Mouse (Mus musculus): ENCODE results near the gene Zcchc7.
"Not testable (repeated sequence)": the region's sequence is repeated elsewhere in the genome, so short reads cannot be mapped to it uniquely, and the experiment has no call there.

The Zcchc7 gene

DNA sequence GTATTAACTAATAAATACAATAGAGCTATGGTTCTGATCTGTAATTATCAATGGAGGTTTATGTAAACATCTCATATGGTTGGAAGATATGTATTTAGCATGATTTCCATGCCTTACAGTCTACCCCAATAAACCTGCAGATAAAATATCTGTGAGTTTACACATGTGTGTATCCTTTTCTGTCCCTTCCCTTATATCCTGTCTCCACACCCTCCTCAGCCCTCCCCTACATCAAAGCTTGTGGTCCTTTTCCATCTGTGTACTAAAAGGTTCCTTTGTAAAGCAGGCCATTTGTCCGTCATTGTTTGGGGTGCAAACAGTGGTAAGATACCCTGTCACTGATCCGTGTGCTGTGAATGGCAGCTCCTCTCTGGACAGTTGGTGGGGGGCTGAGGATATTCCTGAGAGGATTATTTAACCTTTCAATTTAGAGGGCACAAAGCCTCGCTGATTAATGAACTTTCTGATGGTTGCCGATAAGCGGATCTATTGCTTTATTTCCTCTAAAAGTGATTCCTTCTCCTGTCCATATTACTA lies 161.7 kb downstream of the Zcchc7 start:
- DNase-seq (ENCODE audit: low spot score): no peak

DNA sequence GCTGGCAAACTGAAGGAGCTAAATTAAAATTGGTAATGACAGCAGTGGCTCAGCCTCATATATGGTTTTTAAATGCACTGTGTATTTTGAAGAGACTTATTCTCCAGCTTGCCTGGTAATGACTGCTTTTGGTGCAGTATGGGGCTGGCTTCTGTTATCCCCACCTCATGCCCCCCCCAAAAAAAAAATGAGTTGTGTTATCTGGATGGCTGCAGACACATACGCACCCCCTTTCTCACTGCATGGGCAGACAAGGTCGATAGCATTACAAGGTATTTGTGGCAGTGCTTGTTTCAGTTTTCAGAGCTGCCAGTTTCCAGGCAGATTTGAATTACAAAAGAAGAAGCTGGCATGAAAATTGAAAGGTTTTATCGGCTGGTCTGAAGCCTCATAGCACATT lies 162.2 kb downstream of the Zcchc7 start:
- no peak for DNase-seq (ENCODE audit: low spot score)

DNA sequence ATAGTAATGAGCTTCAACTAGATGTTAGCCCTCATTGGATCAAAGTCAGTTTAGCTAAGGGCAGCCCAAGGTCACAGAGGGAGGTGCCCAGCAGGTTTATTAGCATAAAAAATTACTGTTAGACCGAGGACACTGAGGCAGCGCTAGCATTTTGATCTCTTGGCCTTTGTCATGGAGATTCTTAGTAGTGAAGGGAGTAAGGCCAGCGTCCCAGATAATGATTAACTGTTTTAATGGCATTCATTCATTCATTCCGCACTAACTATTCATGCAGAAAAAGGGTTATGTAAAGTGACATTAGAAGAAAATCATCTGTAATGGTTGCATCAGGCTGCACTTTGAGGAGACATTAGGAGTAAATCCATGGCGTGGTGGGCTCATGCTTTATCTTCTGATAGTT lies 165.2 kb downstream of the Zcchc7 start:
- no peak for DNase-seq (ENCODE audit: low spot score)

DNA sequence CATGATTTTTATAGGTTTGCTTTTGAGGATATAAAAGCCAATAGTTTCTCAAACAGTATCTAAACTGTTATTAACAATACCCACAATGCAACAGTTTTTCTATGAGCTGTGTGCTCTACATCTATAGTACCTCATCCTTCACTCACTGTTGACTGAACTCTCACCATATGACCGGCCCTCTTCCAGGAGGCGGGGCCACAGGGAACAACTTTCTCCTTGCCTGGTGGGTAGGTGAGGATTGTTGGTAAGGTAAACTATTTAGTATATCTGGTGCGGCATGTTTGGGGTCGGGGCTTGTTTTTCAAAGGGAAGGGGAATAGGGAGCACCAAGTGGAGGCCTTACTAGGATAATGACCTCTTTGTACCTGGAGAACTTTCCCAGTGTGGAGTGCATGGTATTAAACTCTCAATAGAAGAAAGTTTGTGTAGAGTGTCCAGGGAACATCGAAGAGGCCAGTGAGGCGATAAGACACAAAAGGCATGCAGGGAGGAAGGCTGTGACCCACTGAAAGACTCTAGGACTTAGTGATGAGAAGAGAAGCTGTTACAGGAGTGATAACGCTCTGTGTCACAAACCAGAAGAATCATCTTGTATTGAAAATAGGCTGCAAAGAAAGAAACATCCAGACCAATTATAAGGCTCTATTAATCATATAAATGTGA lies 166.9 kb downstream of the Zcchc7 start:
- no peak for DNase-seq (ENCODE audit: low spot score)

DNA sequence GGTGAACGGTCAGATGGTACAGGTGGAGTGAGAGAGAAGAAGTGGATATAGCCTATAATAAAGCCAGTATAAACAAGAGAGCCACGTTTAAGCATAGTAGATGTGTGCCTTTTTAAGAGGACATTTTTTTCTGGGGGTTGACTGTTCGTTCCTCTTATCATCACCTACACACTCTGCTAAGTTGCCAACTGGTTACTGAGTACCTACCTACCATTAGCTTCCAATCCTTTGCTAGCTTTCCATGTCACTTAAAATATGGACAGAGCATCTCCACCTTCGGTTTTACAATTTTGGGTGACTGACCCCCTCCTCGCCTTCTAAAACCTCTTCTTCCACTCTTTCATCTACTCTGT lies 167.4 kb downstream of the Zcchc7 start:
- DNase-seq (ENCODE audit: low spot score): no peak

DNA sequence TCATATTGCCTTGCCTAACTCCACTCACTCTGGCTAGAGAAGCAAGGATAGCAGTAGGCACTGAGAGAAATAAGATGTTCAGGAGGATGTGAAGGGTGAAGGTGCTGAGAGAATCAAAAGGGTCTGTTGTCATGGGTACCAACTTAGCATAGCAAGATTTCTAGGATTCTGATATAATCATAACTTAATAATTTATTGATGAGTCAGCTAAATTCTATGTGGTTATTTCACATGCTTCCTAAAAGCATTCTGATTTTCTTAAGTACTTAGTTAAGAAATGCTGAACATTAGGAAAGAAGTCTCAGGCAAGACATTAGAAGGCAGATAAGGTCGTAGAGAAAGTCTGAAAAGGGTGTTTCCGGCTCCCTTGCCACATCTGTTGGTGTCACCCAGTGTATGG lies 172.3 kb downstream of the Zcchc7 start:
- no peak for DNase-seq (ENCODE audit: low spot score)

DNA sequence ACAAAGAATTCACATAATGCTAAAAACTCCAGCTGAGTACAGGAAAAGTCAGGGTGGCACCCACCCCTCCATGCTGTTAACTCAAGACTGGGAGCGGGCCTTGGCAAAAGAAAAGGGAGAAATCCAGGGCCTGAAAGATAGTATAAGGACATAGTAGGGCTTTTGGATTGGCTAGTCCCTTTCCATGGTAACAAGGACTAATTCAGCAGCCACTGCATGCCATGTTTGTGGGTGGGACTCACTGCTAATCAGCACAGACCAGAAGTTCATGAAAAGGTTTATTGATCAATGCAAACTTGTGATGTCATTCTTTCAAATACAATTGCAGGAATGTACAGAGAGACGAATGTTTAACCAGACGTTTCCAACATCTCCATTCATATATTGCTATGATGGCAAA lies 173.1 kb downstream of the Zcchc7 start:
- no peak for DNase-seq (ENCODE audit: low spot score)

DNA sequence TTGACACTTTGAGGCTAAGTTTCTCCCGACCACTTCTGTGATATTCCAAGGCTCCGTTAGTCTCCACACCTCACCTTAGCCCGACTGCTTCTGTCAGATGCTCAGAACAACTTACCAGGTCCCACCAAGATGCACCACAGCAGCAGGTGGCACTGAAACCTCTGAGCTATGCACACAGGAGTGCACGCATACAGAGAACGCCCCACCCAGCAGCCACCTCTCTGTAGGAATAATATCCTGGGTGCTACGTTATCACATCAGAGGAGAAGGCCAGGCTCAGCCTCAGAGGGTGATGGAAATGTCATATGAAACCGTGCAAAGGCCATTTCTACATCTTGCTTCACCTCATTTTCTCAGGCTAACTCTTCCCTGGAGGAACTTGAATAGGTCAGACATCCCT lies 174.7 kb downstream of the Zcchc7 start:
- no peak for DNase-seq (ENCODE audit: low spot score)

DNA sequence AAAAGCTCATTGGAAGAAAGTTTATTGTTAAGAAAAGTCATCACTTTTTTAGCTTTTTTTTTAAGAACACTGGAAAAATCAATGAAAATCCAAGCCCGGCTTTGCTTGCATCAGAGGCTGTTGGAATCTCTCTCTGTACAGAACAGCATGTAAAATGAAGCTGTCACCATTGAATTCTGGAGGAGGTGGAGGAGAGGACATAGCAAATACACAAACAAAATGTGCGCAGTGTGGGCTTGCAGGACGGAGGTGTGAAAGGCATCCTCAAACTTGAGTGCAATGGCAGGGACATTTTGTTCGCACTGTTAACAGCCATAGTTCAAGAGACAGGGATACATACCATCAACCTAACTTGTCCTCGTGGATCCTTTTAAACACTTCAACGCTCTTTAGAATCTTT lies 176.1 kb downstream of the Zcchc7 start:
- no peak for DNase-seq (ENCODE audit: low spot score)

DNA sequence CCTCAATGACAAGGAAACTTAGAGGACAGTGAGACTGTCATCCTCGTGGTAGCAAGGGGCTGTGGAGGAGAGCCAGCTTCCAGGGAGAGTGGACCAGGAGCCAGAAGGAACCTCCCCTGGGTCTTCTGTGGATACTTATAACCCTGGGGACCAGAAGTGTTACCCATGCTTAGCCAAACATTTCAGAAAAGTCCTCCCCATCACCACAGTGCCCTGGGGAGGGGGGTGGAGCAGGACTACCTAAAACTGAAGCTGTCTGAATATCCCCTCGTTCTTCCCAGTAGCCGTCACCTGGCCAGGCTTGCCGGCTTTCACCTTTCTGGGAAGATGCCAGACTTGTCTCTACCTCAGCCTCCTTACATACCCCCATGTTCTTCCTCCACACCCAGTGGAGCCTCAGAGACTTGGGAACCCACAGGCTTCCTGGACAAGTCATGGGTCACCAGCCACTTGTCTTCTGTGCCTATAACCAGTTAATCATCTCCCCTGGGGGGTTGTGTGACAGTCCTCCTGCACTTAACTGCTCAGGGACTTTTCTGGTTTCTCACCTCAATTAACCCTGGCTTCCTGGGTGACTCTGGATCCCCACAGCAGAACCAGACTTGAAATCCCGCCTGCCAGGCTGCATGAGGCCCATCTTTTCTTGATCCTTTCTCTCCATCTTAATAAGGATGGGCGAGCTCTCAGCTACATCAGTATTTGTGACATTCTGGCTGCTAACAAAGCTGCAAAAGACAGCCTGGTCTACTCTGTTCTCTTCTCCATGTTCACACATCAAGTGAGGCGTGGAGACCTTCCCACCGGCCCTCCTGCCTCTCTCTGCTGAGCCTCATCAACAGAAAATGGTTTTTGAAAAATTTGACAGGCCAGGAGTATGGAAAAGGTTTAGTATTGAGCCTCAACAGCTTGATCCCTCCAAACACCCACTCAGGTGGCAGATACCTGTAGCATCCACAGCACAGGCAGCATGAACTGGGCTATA lies 183.0 kb downstream of the Zcchc7 start:
- DNase-seq (ENCODE audit: low spot score): no peak

DNA sequence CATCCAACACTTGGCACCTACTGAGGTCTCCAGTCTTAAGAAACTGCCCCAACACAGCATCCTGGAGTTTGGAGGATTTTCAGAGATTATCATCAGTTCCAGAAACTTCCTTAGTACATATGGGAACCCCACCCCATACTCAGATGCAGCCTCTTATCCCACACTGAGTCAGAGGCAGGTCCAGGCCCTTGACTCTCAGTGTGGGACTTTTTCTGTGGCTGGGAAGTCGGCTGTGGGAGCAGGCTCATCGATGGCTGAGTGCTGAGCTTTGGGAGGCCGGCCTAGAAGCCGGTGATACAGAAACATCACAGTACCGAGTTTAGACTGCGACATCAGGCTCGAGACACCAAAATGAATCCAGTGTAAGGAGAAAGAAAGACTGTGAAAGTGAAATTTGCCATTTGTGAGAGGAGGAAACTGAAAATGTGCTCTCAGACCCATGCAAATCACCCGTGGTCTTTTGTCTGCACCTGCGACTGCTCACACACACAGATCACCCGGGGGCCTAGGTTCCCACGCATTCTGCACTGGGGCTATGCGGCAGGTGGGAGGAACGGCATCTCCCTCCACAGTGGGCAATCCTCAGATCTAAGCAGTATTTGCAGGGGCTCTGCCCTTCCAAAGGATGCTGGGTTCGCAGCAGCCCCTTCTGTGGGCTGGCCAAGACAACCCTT lies 184.0 kb downstream of the Zcchc7 start:
- DNase-seq (ENCODE audit: low spot score): no peak

DNA sequence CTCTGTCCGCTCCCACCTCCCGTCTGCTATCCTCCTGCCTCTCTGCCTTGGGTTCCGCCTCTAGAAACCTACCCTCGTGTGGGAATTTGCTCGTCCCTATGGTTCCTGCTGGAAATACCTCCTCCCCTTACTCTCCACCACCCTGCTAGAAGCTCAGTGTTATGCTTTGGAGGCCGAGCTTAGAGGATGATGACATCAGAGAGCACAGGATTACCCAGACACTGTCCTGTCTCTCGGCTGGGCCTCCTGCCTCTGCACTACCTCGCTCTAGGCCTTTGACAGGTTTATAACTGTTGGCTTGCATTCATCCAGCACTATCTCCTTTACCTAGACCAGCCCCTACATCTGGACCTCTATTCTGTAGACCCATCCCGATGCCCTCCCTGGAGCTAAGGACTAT lies 184.6 kb downstream of the Zcchc7 start:
- no peak for DNase-seq (ENCODE audit: low spot score)

DNA sequence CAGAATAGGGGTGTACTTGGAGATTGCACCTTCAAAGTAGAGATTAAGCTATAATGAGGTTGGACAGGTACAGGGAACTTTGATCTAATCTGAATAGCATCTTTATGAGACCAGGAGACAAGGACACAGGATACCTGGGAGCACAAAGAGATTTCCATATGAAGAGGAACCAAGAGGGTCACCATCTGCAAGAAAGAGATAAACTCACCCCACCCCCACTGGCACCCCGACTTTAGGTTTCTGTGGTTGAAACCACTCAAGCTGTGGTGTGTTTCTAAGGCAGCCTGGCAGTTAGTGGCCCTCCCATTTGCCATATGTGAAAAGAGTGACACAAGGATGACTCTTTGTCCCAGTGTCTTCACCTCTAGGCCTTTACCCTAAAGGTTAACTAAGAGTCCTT lies 186.6 kb downstream of the Zcchc7 start:
- no peak for DNase-seq (ENCODE audit: low spot score)

DNA sequence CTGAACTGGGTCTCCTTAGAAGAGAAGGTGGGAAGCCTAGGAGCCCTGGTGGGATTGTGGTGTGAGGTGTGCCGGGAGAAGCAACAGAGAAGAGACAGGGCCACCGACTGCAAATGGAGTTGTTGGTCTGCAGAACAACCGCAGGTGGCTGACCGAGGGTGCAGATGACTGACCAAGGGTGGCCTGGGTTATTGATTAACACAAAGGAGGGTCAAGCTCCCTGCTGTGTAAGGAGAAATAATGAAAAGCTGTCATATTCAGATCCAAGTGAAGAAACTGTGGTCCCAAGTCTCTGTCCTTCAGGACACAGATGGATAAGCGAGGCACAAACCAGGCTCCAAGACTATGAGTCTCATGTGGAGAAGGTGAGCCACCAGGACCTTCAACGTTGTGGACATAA lies 187.8 kb downstream of the Zcchc7 start:
- no peak for DNase-seq (ENCODE audit: low spot score)

DNA sequence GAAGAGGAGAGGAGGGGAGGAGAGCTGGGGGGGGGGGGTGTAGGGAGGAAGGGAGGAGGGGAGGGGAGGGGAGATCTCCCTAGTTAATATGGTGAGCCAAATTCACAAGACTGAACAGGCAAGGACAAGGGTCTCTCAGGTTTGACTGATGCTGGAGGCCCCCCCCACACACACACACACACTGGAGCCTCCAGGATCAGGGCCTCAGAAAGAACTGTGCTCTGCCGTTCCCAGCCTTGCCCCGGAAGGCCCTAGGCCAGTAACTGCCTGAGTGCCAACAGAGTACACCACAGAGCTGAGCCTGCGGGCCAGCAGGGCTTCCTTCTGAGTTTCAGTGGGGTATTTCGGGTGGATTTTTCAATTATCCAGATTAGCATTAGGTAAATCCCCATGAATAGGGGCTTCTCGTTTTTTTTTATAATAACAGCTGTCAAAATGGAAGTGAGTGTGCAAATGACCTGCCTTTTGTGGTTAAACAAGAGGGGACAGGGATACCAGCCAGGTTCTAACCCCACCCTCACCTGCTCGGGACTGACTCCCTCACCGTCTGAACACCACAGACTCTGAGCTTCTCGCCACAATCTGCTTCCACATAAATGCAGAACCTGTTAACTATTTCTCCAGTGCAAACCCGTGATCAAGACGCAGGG lies 188.9 kb downstream of the Zcchc7 start:
- no peak for DNase-seq (ENCODE audit: low spot score)

DNA sequence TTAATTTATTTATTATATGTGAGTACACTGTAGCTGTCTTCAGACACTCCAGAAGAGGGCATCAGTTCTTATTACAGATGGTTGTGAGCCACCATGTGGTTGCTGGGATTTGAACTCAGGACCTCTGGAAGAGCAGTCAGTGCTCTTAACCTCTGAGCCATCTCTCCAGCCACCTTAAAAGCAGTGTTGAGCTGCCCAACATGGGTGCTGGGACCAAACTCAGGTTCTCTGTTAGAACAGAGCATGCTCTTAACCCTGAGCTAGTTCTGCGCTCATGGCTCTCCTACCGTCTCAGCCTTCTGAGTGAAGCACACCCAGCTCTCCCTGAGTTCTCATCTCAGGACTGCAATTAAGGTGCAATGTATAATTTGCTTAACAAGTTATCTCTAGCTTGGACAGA lies 190.4 kb downstream of the Zcchc7 start:
- DNase-seq (ENCODE audit: low spot score): not testable (repeated sequence)

DNA sequence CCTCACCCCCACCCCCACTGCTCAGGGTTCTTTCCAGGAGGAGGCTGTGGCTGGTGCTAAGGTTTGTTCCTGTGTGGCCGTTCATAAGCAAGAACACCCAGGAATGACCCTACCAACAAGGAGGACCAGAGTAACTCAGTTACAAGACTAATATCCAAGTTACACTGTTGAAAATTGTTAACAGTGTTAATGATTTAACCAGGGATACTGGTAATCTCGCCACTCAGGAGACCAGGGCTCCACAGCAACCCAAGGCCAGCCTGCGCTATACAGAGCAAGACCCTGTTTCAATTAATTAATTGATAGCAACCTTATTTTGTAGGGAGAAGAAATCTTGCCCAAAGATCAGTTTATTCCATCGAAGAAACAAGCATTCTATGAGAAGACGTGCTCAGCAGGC lies 191.8 kb downstream of the Zcchc7 start:
- DNase-seq (ENCODE audit: low spot score): no peak

DNA sequence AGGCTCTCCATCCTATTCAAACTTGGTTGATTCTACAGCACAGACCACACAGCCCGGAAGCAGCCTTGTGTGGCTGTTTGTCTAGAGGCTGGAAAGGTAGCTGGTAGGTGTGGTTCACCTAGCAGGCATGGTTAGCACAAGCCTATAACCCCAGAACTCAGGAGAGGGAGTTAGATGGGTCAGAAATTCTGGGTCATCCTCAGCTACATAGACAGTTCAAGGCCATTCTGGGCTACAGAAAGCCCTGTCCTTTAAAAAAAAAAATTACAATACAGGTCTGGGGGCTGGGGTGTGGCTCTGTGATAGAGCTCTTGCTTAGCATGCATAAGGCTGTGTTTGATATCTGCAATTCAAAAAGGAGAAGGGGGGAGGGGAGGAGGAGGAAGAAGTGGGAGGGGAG lies 192.6 kb downstream of the Zcchc7 start:
- DNase-seq (ENCODE audit: low spot score): no peak

DNA sequence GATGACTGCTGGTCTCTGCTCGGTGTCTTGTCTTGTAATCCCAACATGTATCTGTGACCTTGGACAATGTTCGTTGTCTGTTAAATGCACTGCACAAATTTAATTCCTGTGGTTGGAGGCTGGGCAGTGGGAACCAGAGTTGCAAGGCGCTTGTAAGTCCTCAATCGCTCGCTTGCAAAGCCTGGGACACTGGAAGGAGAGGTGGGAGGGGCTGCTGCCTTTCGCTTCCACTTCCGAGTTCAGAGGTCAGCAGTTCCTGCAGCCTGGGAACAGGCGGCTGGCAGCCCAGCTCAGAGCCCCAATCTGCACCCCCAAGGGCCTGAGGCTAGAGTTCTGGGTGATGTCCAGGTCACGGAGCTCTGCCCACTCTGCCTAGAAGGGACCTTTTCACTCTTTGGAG lies 197.4 kb downstream of the Zcchc7 start:
- DNase-seq (ENCODE audit: low spot score): no peak

DNA sequence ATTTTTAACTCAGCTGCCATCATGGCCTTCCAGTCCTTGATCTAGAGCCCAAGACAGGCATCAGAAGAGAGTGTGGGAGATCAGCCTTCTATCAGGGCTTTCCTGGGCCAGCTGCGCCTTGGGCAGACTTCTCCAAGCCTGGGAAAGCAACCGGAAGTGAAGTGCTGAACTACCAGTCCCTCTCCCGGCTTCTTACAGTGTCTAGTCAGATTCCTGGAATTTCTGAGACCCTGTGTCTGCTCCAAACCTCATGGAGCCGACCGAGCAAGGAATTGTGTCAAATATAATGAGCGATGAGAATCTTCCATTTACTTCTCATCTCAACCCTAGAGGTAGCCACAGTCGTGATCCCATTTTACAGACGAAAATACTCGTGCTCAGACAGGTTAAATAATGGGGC lies 203.1 kb downstream of the Zcchc7 start:
- no peak for DNase-seq (ENCODE audit: low spot score)

DNA sequence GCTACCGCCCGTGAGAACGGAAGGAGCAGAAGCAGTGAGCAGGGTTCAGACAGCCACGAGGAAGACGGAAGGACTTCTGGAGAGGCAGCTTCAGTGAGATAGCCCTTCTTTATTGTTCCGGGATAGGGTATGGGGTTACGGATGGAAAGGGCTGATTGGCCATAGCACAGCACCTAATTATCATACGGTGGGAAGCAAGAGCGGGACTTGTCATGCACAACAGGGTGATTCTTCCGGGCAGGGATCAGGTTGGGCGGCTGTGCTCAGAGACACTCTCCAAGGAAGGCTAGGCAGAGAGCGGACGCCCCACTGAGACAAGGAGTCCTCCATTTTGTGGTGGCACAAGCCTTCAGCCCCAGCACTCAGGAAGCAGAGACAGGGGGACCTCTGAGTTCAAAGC lies 203.5 kb downstream of the Zcchc7 start:
- DNase-seq (ENCODE audit: low spot score): no peak

DNA sequence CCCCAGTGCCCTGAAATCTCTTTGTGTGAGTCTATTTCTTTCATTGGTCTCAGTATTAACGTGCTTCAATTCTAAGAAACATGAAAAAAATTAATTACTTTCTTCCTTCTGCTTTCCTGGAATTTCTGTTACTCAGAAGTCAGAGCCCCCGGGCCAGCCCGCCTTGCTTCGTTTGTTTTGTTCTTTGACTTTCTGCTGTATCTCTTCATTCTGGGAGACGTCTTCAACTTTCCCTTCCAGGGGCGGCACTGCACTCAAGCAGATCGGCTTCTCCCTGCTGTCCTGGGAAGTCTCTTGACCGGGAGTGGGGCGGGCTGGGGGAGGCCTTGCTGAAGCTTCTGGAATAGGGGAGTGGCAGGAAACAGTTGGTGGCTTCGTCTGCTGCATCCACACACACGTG lies 207.5 kb downstream of the Zcchc7 start:
- DNase-seq (ENCODE audit: low spot score): no peak
